ENCODE assay signal across 8 mouse cellular contexts in the genomic region with DNA sequence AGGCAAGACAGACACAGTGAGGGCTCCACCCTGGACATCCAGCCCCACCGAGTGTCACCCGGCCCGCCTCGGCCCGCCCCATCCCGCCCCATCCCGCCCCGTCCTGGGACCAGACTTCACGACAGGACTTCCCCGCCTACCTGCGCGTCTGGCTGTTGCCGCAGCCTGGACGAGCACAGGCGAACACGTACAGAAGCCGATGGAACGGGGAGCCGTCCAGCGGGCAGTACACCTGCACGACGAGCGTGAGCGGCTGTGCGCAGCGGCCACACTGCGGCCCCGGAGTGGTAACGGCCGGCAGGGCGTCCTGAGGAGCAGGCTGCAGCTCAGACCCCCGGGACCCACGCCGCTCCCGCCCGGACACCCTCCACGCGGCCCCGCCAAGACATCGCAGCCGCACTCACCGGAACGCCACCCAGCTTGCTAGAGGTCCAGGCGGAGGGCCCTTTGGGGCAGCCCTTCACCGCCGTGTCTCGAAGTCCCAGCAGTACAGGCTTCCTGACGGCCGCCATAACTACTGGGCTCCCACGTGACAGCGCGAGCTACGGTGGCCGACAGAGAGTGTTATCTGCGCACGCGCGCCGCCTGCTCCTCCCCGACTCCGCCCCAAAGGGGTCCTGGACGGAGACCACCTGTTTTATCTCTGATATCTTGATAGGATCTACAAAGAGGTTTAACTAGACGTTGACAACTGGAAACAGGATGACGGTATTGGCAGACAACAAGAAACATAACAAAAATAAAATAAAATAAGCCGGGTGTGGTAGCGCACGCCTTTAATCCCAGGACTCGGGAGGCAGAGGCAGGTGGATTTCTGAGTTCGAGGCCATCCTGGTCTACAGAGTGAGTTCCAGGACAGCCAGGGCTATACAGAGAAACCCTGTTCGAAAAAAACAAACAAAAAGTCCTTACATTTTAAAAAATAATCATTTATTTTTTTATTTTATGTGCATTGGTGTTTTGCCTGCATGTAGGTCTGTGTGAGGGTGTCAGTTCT. TPM values are rescaled to one million over a fixed set of nuclear protein-coding genes. Genes with fewer than 3 reads are reported as not detected.
DNase-seq lines count a peak whose midpoint lies in the region; ATAC-seq lines count a peak whose summit lies in the region.

TSS of gene Pdcd2l (minus strand) at position 530 of the 997 bp plus-strand sequence.

- peaks cover 40% of the 10 kb centered on the region for H3K36me3 ChIP-seq in heart, embryonic 13.5 days
- peaks cover 37% of the 10 kb centered on the region for H3K36me3 ChIP-seq in liver, embryonic 12.5 days
- H3K36me3 ChIP-seq in stomach, embryonic 15.5 days: peaks cover 22% of the 10 kb centered on the region

- peak within 1 kb of the TSS; percentile 87 for H3K4me3 ChIP-seq in heart, embryonic 13.5 days
- H3K4me3 ChIP-seq in liver, embryonic 12.5 days: peak within 1 kb of the TSS; percentile 99
- peak within 1 kb of the TSS; percentile 96 for H3K4me3 ChIP-seq in stomach, embryonic 15.5 days (replicated peaks)

- H3K9me3 ChIP-seq in heart, embryonic 13.5 days: peaks cover 4% of the 10 kb centered on the region; the same call in 1 of the 2 replicates
- no peaks in the 10 kb centered on the region for H3K9me3 ChIP-seq in liver, embryonic 12.5 days (replicated peaks)
- no peaks in the 10 kb centered on the region for H3K9me3 ChIP-seq in stomach, embryonic 15.5 days

- 2% methylated on average over 70 of the region's 70 CpGs for WGBS in heart, embryonic 13.5 days
- 2% methylated on average over 69 of the region's 70 CpGs for whole genome bisulfite sequencing in liver, embryonic 12.5 days (ENCODE audit: insufficient replicate concordance)
- WGBS in stomach, embryonic 15.5 days: 2% methylated on average over 70 of the region's 70 CpGs

- H3K9ac ChIP-seq in heart, embryonic 13.5 days: peak within 1 kb of the TSS; percentile 90
- H3K9ac ChIP-seq in liver, embryonic 12.5 days: peak within 1 kb of the TSS; percentile 91
- H3K9ac ChIP-seq in stomach, embryonic 15.5 days: peak within 1 kb of the TSS; percentile 76

- peak within 1 kb of the TSS; percentile 84 for H3K4me2 ChIP-seq in heart, embryonic 13.5 days
- peak within 1 kb of the TSS; percentile 85 for H3K4me2 ChIP-seq in liver, embryonic 12.5 days
- H3K4me2 ChIP-seq in stomach, embryonic 15.5 days: peak within 1 kb of the TSS; percentile 79

- peak; percentile 91 for ATAC-seq in erythroid progenitor cell, adult 5-6 weeks (replicated peaks; ENCODE audit: low FRiP score, poor library complexity, severe bottlenecking)
- ATAC-seq in heart, embryonic 13.5 days (ENCODE audit: extremely low read depth, insufficient number of reproducible peaks, low FRiP score, low TSS enrichment): peak; percentile 86
- ATAC-seq in liver, embryonic 12.5 days: peak; percentile 92
- ATAC-seq in stomach, embryonic 15.5 days (ENCODE audit: insufficient read depth, low FRiP score, low read depth): peak; percentile 91

- peaks cover 11% of the 10 kb centered on the region for H3K4me1 ChIP-seq in heart, embryonic 13.5 days
- peaks cover 15% of the 10 kb centered on the region for H3K4me1 ChIP-seq in liver, embryonic 12.5 days
- no peaks in the 10 kb centered on the region for H3K4me1 ChIP-seq in stomach, embryonic 15.5 days

- peak within 1 kb of the TSS; percentile 71 for H3K27ac ChIP-seq in heart, embryonic 13.5 days (replicated peaks)
- H3K27ac ChIP-seq in liver, embryonic 12.5 days: peak within 1 kb of the TSS; percentile 86
- peak within 1 kb of the TSS; percentile 84 for H3K27ac ChIP-seq in stomach, embryonic 15.5 days

- H3K27me3 ChIP-seq in heart, embryonic 13.5 days (replicated peaks): no peaks in the 10 kb centered on the region
- H3K27me3 ChIP-seq in liver, embryonic 12.5 days (replicated peaks): no peaks in the 10 kb centered on the region
- H3K27me3 ChIP-seq in stomach, embryonic 15.5 days (replicated peaks): no peaks in the 10 kb centered on the region

- DNase-seq in CD4-positive helper T cell, adult 2 months (ENCODE audit: low read depth, low spot score): peak; percentile 91
- DNase-seq in brain, embryonic 18.5 days (ENCODE audit: low read depth, low spot score): peak; percentile 82
- peak; percentile 96 for DNase-seq in kidney, postnatal 10 days
- DNase-seq in natural killer cell, adult 2 months (ENCODE audit: low spot score in 2 of 2): peak; percentile 88 to 92

RNA-seq across cellular contexts. Expression of gene Pdcd2l, which starts in this region (rescaled TPM):
- total RNA-seq in erythroid progenitor cell, adult 5-6 weeks (2015; ENCODE audit: low replicate concordance): 8.3 and 26.0 TPM in 2 replicates
- 2.0 and 15.0 TPM in 2 replicates for total RNA-seq in erythroid progenitor cell, adult 5-6 weeks (2017; ENCODE audit: low replicate concordance)
- 53.3 and 53.8 TPM in 2 replicates for polyA plus RNA-seq in heart, embryonic 13.5 days (2015; fragmentation: Nextera tagmentation; extraction: Ambion mirVana)
- 39.1 and 39.2 TPM in 2 replicates for polyA plus RNA-seq in liver, embryonic 12.5 days (2016; fragmentation: Nextera tagmentation; extraction: Ambion mirVana)
- polyA plus RNA-seq in stomach, embryonic 15.5 days (2015; fragmentation: Nextera tagmentation; extraction: Ambion mirVana): 54.4 and 65.0 TPM in 2 replicates

Comparison
In these comparisons a context has a peak if more than half of its experiments do, and no peak if none do; other contexts are left out.
1. Peak in every context shown above with its lines: DNase-seq, ATAC-seq, H3K4me3 ChIP-seq and H3K27ac ChIP-seq.